Mouse (Mus musculus) liver, adult 2 months (tissue): Measurements from ENCODE around the gene Unc13a.

ENCODE experiments used
- CTCF ChIP-seq: fragments of 200-500 bp; IDR thresholded peaks from 2 replicates; pipeline ENCODE4 v1.5.1; 2011; ENCODE audit warnings: low read depth, low read length, control low read depth
- POLR2A ChIP-seq: fragments of 200-500 bp; IDR thresholded peaks from 2 replicates; pipeline ENCODE4 v1.6.1; 2011; ENCODE audit warnings: low read length, control low read depth; ENCODE audit not compliant: insufficient read depth; ENCODE audit errors: extremely low read depth

DNA sequence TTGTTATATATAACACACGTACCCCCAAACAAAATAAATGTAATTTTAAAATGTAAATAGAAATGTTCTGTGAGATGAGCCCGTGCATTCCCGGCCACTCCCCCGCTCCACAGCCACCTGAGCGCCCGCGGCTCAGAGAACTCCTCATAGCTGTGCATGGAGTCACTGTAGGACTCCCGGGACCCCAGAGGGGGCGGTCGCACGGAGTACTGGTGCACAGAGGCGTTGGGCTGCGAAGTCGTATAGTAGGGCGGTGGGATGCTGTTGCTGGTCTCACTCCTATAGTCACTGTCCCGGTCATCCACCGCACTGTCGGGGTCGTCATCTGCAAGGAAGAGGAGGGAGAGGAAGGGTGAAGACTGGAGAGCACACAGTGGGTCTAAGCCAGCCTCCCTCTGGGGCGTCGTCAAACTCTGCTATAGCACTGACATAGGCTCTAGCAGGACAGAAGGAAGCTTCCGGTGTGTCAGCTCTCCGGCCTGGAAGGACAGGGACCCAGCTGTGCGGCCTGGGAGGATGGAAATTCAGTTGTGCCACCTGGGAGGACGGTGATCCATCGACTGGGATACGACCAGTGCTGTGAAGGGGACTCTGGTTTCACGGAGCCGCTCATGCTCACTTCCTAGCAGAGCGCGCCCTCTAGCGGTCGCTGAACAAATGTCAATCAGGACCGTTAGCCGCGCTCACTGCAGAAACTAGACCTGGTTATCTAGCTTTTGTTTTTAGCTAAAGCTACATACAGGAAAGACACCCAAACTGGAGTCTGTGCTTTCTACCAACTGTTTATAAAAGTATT, 11.0 kb downstream of the Unc13a start:
- peak; percentile 97 for TF ChIP-seq CTCF
- TF ChIP-seq POLR2A = no peak
